Mouse (Mus musculus) heart, postnatal 0 days (tissue): ENCODE results near the gene Gm9999. TPM values are rescaled to one million over a fixed set of nuclear protein-coding genes. Genes with fewer than 3 reads are reported as not detected.

Source experiments
- ATAC-seq: fragments of 200-750 bp; cut with Nextera tagmentation; 2 replicates; pipeline ENCODE4 v1.8.0; 2017; ENCODE audit warnings: low read depth, moderate number of reproducible peaks, moderate library complexity; ENCODE audit not compliant: insufficient read depth
- DNase-seq: peaks from one replicate; pipeline ENCODE4 v3.0.0-alpha.2; 2016; ENCODE audit warnings: low spot score
- H3K27ac ChIP-seq: fragments of 300-500 bp; sonication (generic); 2 replicates; pipeline ENCODE4 v1.5.1; 2014; ENCODE audit warnings: low read depth, mild to moderate bottlenecking
- H3K27me3 ChIP-seq: fragments of 300-500 bp; sonication (generic); 2 replicates; pipeline ENCODE4 v1.6.1; 2014; ENCODE audit warnings: low read length, mixed read lengths; ENCODE audit not compliant: control insufficient read depth, insufficient read depth
- H3K36me3 ChIP-seq: fragments of 300-500 bp; sonication (generic); replicated peaks from 2 replicates; pipeline ENCODE4 v1.6.1; 2014; ENCODE audit warnings: low read length, mixed read lengths; ENCODE audit not compliant: control insufficient read depth, insufficient read depth
- H3K4me1 ChIP-seq: fragments of 300-500 bp; sonication (generic); 2 replicates; pipeline ENCODE4 v1.6.1; 2014; ENCODE audit warnings: antibody characterized with exemption; ENCODE audit not compliant: control insufficient read depth, insufficient read depth
- H3K4me2 ChIP-seq: fragments of 300-500 bp; sonication (generic); 2 replicates; pipeline ENCODE4 v1.6.1; 2014; ENCODE audit warnings: low read depth, mild to moderate bottlenecking, low read length, moderate library complexity
- H3K4me3 ChIP-seq: fragments of 300-500 bp; sonication (generic); 2 replicates; pipeline ENCODE4 v1.5.1; 2014; ENCODE audit warnings: low read depth, low read length
- H3K9ac ChIP-seq: fragments of 300-500 bp; sonication (generic); replicated peaks from 2 replicates; pipeline ENCODE4 v1.6.1; 2014; ENCODE audit warnings: low read depth, low read length, mixed read lengths
- H3K9me3 ChIP-seq: fragments of 300-500 bp; sonication (generic); replicated peaks from 2 replicates; pipeline ENCODE4 v1.6.1; 2016; ENCODE audit warnings: low read length; ENCODE audit not compliant: control insufficient read depth
- CTCF ChIP-seq: IDR thresholded peaks from 2 replicates; pipeline ENCODE4 v1.5.1; 2016; ENCODE audit warnings: antibody characterized with exemption, control low read depth, low read depth
- EP300 ChIP-seq: IDR thresholded peaks from 2 replicates; pipeline ENCODE4 v1.6.1; 2016; ENCODE audit warnings: antibody characterized with exemption, low read depth
- WGBS: fragments of 180-500 bp; shearing (Covaris S2); extraction: QIAGEN DNeasy Blood & Tissue Kit; methylation state at CpG from one replicate; pipeline ENCODE4 v1.1.7; 2014; 5-methylcytosine and 5-hydroxymethylcytosine counted together
- polyA plus RNA-seq: library from polyadenylated mRNA; unstranded; fragments of >200 nt; fragmentation: Nextera tagmentation; extraction: Ambion mirVana; gene quantifications from 2 replicates; pipeline ENCODE4 v1.2.1, GENCODE M21; 2015
- total RNA-seq: library from RNA; depleted of rRNA; stranded (reverse); fragments of >200 nt; gene quantifications from 2 replicates; pipeline ENCODE4 v1.2.3, GENCODE M21; 2014; ENCODE audit warnings: low replicate concordance; rRNA removed

The Gm9999 gene
- not detected in 2 replicates for total RNA-seq
- polyA plus RNA-seq = not detected in 2 replicates

- Histone ChIP-seq H3K36me3 (no peaks in the 10 kb centered on the region), H3K4me1 (0 out of 2 replicates have a peak, but pooled peaks cover 3% of the 10 kb centered on the region), H3K4me3 (no peak within 1 kb of the TSS), H3K9ac (no peak within 1 kb of the TSS), H3K9me3 (no peaks in the 10 kb centered on the region), H3K27me3 (no peaks in the 10 kb centered on the region), H3K4me2 (no peak within 1 kb of the TSS), H3K27ac (no peak within 1 kb of the TSS)
- no peak for DNase-seq
- no peak for ATAC-seq
- WGBS = 90% methylated on average over 3 of the region's 3 CpGs
- TF ChIP-seq EP300 (no peak), CTCF (no peak)
These were observed at the start of gene Gm9999 for GRCm38 (mm10) chr7:46983280-46983679. Gene Gm9999, plus strand, starts transcription at chr7:46983580.

GRCm38 (mm10) chr7:46934788-46935187, 48.6 kb upstream of the Gm9999 start:
- no peak overlapping the region for H3K4me3 ChIP-seq
- H3K27me3 ChIP-seq = no peaks in the 10 kb centered on the region
- no peaks in the 10 kb centered on the region for H3K4me1 ChIP-seq
- H3K27ac ChIP-seq = no peak overlapping the region
- H3K9ac ChIP-seq = no peak overlapping the region
- 74% methylated on average over 8 of the region's 8 CpGs for WGBS
- peaks cover 67% of the 10 kb centered on the region for H3K36me3 ChIP-seq
- H3K4me2 ChIP-seq = no peak overlapping the region
- ATAC-seq (no peak), DNase-seq (no peak)
- TF ChIP-seq CTCF = no peak
- TF ChIP-seq EP300 = no peak
- no peaks in the 10 kb centered on the region for H3K9me3 ChIP-seq

GRCm38 (mm10) chr7:46935847-46936246, 47.5 kb upstream of the Gm9999 start:
- peak; percentile 25 for DNase-seq
- WGBS = 42% methylated on average over 4 of the region's 4 CpGs
- Histone ChIP-seq H3K9me3 (no peaks in the 10 kb centered on the region), H3K9ac (no peak overlapping the region), H3K27ac (no peak overlapping the region), H3K27me3 (no peaks in the 10 kb centered on the region), H3K4me3 (no peak overlapping the region), H3K4me1 (no peaks in the 10 kb centered on the region), H3K36me3 (peaks cover 67% of the 10 kb centered on the region), H3K4me2 (no peak overlapping the region)
- peak; percentile 36; the same call in 1 of the 2 replicates for ATAC-seq
- TF ChIP-seq EP300 (no peak), CTCF (peak; percentile 50)

GRCm38 (mm10) chr7:46957831-46958691, 25.3 kb upstream of the Gm9999 start, which contains the start of gene Uevld:
Gene Uevld, minus strand, starts transcription at chr7:46958527.
- H3K9me3 ChIP-seq = no peaks in the 10 kb centered on the region
- under 1% methylated on average over 51 of the region's 51 CpGs for WGBS
- H3K27ac ChIP-seq = 0 out of 2 replicates have a peak within 1 kb of the TSS, but pooled peaks have one; percentile 6
- H3K27me3 ChIP-seq = no peaks in the 10 kb centered on the region
- peak within 1 kb of the TSS; percentile 80 for H3K4me2 ChIP-seq
- peak; percentile 83 for DNase-seq
- H3K9ac ChIP-seq = peak within 1 kb of the TSS; percentile 76
- peak within 1 kb of the TSS; percentile 71 for H3K4me3 ChIP-seq
- ATAC-seq = peak; percentile 77
- no peaks in the 10 kb centered on the region; the same call in 1 of the 2 replicates for H3K4me1 ChIP-seq
- peak; percentile 26; the same call in 1 of the 2 replicates for TF ChIP-seq CTCF
- TF ChIP-seq EP300 = no peak
- peaks cover 24% of the 10 kb centered on the region for H3K36me3 ChIP-seq

GRCm38 (mm10) chr7:46958853-46959252, 24.5 kb upstream of the Gm9999 start:
- Histone ChIP-seq H3K4me2 (peak overlapping the region; percentile 80), H3K27me3 (no peaks in the 10 kb centered on the region), H3K4me1 (no peaks in the 10 kb centered on the region; the same call in 1 of the 2 replicates), H3K4me3 (peak overlapping the region; percentile 71), H3K36me3 (peaks cover 16% of the 10 kb centered on the region), H3K27ac (no peak overlapping the region), H3K9me3 (no peaks in the 10 kb centered on the region), H3K9ac (no peak overlapping the region)
- 16% methylated on average over 9 of the region's 9 CpGs for WGBS
- ATAC-seq = no peak
- TF ChIP-seq CTCF (no peak), EP300 (no peak)
- DNase-seq = no peak
